In the genomic region with DNA sequence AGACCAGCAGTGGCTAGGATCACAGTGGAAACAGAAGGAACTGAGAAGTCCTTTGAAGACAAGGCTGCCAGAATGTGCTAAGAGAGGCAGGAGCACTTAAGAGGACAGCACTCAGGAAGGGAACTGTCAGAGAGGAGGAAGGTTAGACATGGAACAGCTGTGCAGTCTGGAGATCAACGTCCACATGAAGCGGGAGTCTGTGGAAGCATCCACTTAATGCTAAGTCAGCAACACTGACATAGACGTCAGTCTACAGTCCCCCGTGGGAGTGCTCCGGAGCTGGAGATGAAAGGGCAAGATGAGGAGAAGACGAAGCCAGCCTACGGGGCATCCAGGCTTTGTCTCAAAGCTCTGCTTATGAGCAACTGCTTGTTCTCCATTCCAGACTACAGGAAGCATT, we compare ENCODE assay signal across 9 mouse cellular contexts. TPM values are rescaled to one million over a fixed set of nuclear protein-coding genes. Genes with fewer than 3 reads are reported as not detected.
DNase-seq lines count a peak whose midpoint lies in the region; ATAC-seq lines count a peak whose summit lies in the region.
"Had no signal": no experiment of that assay in that cellular context is flagged by ENCODE, and none has a peak within 500 bp of the region (broad histone marks: within the 10 kb centered on the region; RNA-seq: fewer than 3 reads in every experiment).

No protein-coding gene starts in this region.

- DNase-seq in kidney, adult 9 months, result peak; percentile 52
- no peak for DNase-seq in gastrocnemius, postnatal 4 days (ENCODE audit: low spot score in 2 of 2)
- no peak for DNase-seq in left cerebral cortex, postnatal 36 days (ENCODE audit: low spot score in 2 of 2)
- DNase-seq in gastrocnemius, postnatal 10 days, result no peak

- H3K9me3 ChIP-seq in forebrain, embryonic 13.5 days (replicated peaks), result no peaks in the 10 kb centered on the region
- H3K9me3 ChIP-seq in forebrain, embryonic 16.5 days (ENCODE audit: control insufficient read depth, low read length), result no peaks in the 10 kb centered on the region
- no peaks in the 10 kb centered on the region for H3K9me3 ChIP-seq in heart, embryonic 16.5 days (replicated peaks; ENCODE audit: control insufficient read depth, low read length)
- no peaks in the 10 kb centered on the region for H3K9me3 ChIP-seq in neural tube, embryonic 12.5 days
- H3K9me3 ChIP-seq: embryonic facial prominence, embryonic 12.5 days had no signal

- H3K4me1 ChIP-seq in forebrain, embryonic 13.5 days, result peaks cover 17% of the 10 kb centered on the region
- peaks cover 11% of the 10 kb centered on the region for H3K4me1 ChIP-seq in forebrain, embryonic 16.5 days (replicated peaks; ENCODE audit: control insufficient read depth, insufficient read depth, low read length)
- no peaks in the 10 kb centered on the region for H3K4me1 ChIP-seq in heart, embryonic 16.5 days (ENCODE audit: control insufficient read depth, insufficient read depth, low read length)
- H3K4me1 ChIP-seq in neural tube, embryonic 12.5 days, result peaks cover 12% of the 10 kb centered on the region

- H3K4me3 ChIP-seq in forebrain, embryonic 13.5 days, result no peak overlapping the region
- no peak overlapping the region for H3K4me3 ChIP-seq in forebrain, embryonic 16.5 days (replicated peaks; ENCODE audit: low read length)
- no peak overlapping the region for H3K4me3 ChIP-seq in heart, embryonic 16.5 days (ENCODE audit: low read length)
- no peak overlapping the region for H3K4me3 ChIP-seq in neural tube, embryonic 12.5 days
- H3K4me3 ChIP-seq: embryonic facial prominence, embryonic 12.5 days had no signal

- H3K27ac ChIP-seq in forebrain, embryonic 13.5 days, result no peak overlapping the region
- H3K27ac ChIP-seq in forebrain, embryonic 16.5 days (ENCODE audit: low read length), result no peak overlapping the region
- H3K27ac ChIP-seq in heart, embryonic 16.5 days (ENCODE audit: low read length), result no peak overlapping the region
- no peak overlapping the region for H3K27ac ChIP-seq in neural tube, embryonic 12.5 days
- H3K27ac ChIP-seq: embryonic facial prominence, embryonic 12.5 days had no signal

- peaks cover 8% of the 10 kb centered on the region for H3K36me3 ChIP-seq in forebrain, embryonic 13.5 days (ENCODE audit: poor library complexity, severe bottlenecking)
- no peaks in the 10 kb centered on the region for H3K36me3 ChIP-seq in forebrain, embryonic 16.5 days (ENCODE audit: control insufficient read depth, insufficient read depth)
- H3K36me3 ChIP-seq in heart, embryonic 16.5 days (ENCODE audit: control insufficient read depth, insufficient read depth), result peaks cover 3% of the 10 kb centered on the region
- peaks cover 4% of the 10 kb centered on the region; the same call in 1 of the 2 replicates for H3K36me3 ChIP-seq in neural tube, embryonic 12.5 days

- intact Hi-C loops in left cerebral cortex, postnatal 36 days (cut with DNase I), result no loop called here

- no peaks in the 10 kb centered on the region for H3K27me3 ChIP-seq in forebrain, embryonic 13.5 days
- H3K27me3 ChIP-seq in forebrain, embryonic 16.5 days (replicated peaks; ENCODE audit: control insufficient read depth, insufficient read depth, low read length), result no peaks in the 10 kb centered on the region
- H3K27me3 ChIP-seq in heart, embryonic 16.5 days (ENCODE audit: control insufficient read depth, insufficient read depth, low read length), result no peaks in the 10 kb centered on the region
- H3K27me3 ChIP-seq in neural tube, embryonic 12.5 days (replicated peaks), result no peaks in the 10 kb centered on the region
- H3K27me3 ChIP-seq: embryonic facial prominence, embryonic 12.5 days had no signal

- H3K9ac ChIP-seq in forebrain, embryonic 13.5 days, result no peak overlapping the region
- H3K9ac ChIP-seq in forebrain, embryonic 16.5 days (replicated peaks; ENCODE audit: low read depth, low read length), result no peak overlapping the region
- H3K9ac ChIP-seq in heart, embryonic 16.5 days (ENCODE audit: low read length), result no peak overlapping the region
- H3K9ac ChIP-seq in neural tube, embryonic 12.5 days, result no peak overlapping the region
- H3K9ac ChIP-seq: embryonic facial prominence, embryonic 12.5 days had no signal

- ATAC-seq in forebrain, embryonic 13.5 days, result peak; percentile 46; the same call in 1 of the 2 replicates
- ATAC-seq in forebrain, embryonic 16.5 days, result no peak
- peak; percentile 23; the same call in 1 of the 2 replicates for ATAC-seq in heart, embryonic 16.5 days (replicated peaks; ENCODE audit: extremely low read depth, insufficient read depth, low FRiP score)
- 0 out of 2 replicates have a peak, but pooled peaks have one; percentile 50 for ATAC-seq in neural tube, embryonic 12.5 days (ENCODE audit: low FRiP score, low read depth)

- WGBS in forebrain, embryonic 13.5 days, result 41% methylated on average over 7 of the region's 7 CpGs
- 52% methylated on average over 7 of the region's 7 CpGs for WGBS in forebrain, embryonic 16.5 days
- 32% methylated on average over 7 of the region's 7 CpGs for WGBS in heart, embryonic 16.5 days
- 54% methylated on average over 7 of the region's 7 CpGs for WGBS in neural tube, embryonic 12.5 days

- H3K4me2 ChIP-seq in forebrain, embryonic 13.5 days, result 0 out of 2 replicates have a peak overlapping the region, but pooled peaks have one; percentile 4
- H3K4me2 ChIP-seq in forebrain, embryonic 16.5 days (ENCODE audit: low read length), result no peak overlapping the region
- no peak overlapping the region for H3K4me2 ChIP-seq in heart, embryonic 16.5 days (ENCODE audit: low read depth, low read length)
- no peak overlapping the region; the same call in 1 of the 2 replicates for H3K4me2 ChIP-seq in neural tube, embryonic 12.5 days (replicated peaks)
- H3K4me2 ChIP-seq: embryonic facial prominence, embryonic 12.5 days had no signal

RNA-seq across cellular contexts. Expression of gene Ap1ar, which starts 10.2 kb away (rescaled TPM):
- polyA plus RNA-seq in forebrain, embryonic 13.5 days (2015; fragmentation: Nextera tagmentation; extraction: Ambion mirVana), result 62.3 and 73.0 TPM in 2 replicates
- 83.0 and 83.1 TPM in 2 replicates for polyA plus RNA-seq in forebrain, embryonic 16.5 days (2015; fragmentation: Nextera tagmentation; extraction: Ambion mirVana)
- 23.8 and 31.6 TPM in 2 replicates for polyA plus RNA-seq in heart, embryonic 16.5 days (2015; fragmentation: Nextera tagmentation; extraction: Ambion mirVana)
- 85.8 and 93.6 TPM in 2 replicates for polyA plus RNA-seq in neural tube, embryonic 12.5 days (2016; fragmentation: Nextera tagmentation; extraction: Ambion mirVana)
- 10 to 100 TPM; 19.8 to 20.8 TPM for total RNA-seq in gastrocnemius, postnatal 4 days (2021)
- total RNA-seq in left cerebral cortex, postnatal 36 days (2021), result 10 to 100 TPM; 79.4 to 83.4 TPM
- 10 to 100 TPM; 15.5 to 18.7 TPM for total RNA-seq in gastrocnemius, postnatal 10 days (2021)

RNA-seq across cellular contexts. Expression of gene Tifa, which starts 37.5 kb away (rescaled TPM):
- polyA plus RNA-seq in forebrain, embryonic 13.5 days (2015; fragmentation: Nextera tagmentation; extraction: Ambion mirVana), result 4.9 and 5.0 TPM in 2 replicates
- polyA plus RNA-seq in forebrain, embryonic 16.5 days (2015; fragmentation: Nextera tagmentation; extraction: Ambion mirVana), result 3.4 and 5.0 TPM in 2 replicates
- 3.1 and 4.0 TPM in 2 replicates for polyA plus RNA-seq in heart, embryonic 16.5 days (2015; fragmentation: Nextera tagmentation; extraction: Ambion mirVana)
- 3.0 and 3.1 TPM in 2 replicates for polyA plus RNA-seq in neural tube, embryonic 12.5 days (2016; fragmentation: Nextera tagmentation; extraction: Ambion mirVana)
- total RNA-seq in gastrocnemius, postnatal 4 days (2021), result 1 to 10 TPM; 1.6 to 2.0 TPM
- 1 to 10 TPM; 4.7 to 5.0 TPM for total RNA-seq in left cerebral cortex, postnatal 36 days (2021)
- total RNA-seq in gastrocnemius, postnatal 10 days (2021), result 1 to 10 TPM; 1.7 to 2.7 TPM

RNA-seq across cellular contexts. Expression of gene Alpk1, which starts 46.8 kb away (rescaled TPM):
- 1.1 and 1.4 TPM in 2 replicates for polyA plus RNA-seq in forebrain, embryonic 13.5 days (2015; fragmentation: Nextera tagmentation; extraction: Ambion mirVana)
- polyA plus RNA-seq in forebrain, embryonic 16.5 days (2015; fragmentation: Nextera tagmentation; extraction: Ambion mirVana), result 0.92 and 0.99 TPM in 2 replicates
- 0.92 and 1.2 TPM in 2 replicates for polyA plus RNA-seq in heart, embryonic 16.5 days (2015; fragmentation: Nextera tagmentation; extraction: Ambion mirVana)
- 1.3 and 1.7 TPM in 2 replicates for polyA plus RNA-seq in neural tube, embryonic 12.5 days (2016; fragmentation: Nextera tagmentation; extraction: Ambion mirVana)
- 1 to 10 TPM; 2.4 to 2.7 TPM for total RNA-seq in gastrocnemius, postnatal 4 days (2021)
- total RNA-seq in left cerebral cortex, postnatal 36 days (2021), result 1 to 10 TPM; 3.0 to 4.6 TPM
- total RNA-seq in gastrocnemius, postnatal 10 days (2021), result 1 to 10 TPM; 2.0 to 3.1 TPM
